Mouse (Mus musculus) thymus, adult 2 months (tissue): ENCODE measurements around the gene Sec61a1. TPM values are rescaled to one million over a fixed set of nuclear protein-coding genes. Genes with fewer than 3 reads are reported as not detected.
A peak's percentile ranks its signal among the peaks of the same experiment; 100 is the strongest.

Source experiments
- DNase-seq: peaks from one replicate; pipeline ENCODE4 v3.0.0; 2021
- H3K27ac ChIP-seq: fragments of 200-500 bp; 2 replicates; pipeline ENCODE4 v1.5.1; 2012; ENCODE audit warnings: low read length, control low read depth; ENCODE audit not compliant: control insufficient read depth, insufficient read depth
- H3K27me3 ChIP-seq: fragments of 200-500 bp; 2 replicates; pipeline ENCODE4 v1.6.1; 2012; ENCODE audit warnings: mild to moderate bottlenecking, low read length, moderate library complexity, mixed read lengths; ENCODE audit not compliant: control insufficient read depth, insufficient read depth
- H3K36me3 ChIP-seq: fragments of 200-500 bp; 2 replicates; pipeline ENCODE4 v1.6.1; 2012; ENCODE audit warnings: mild to moderate bottlenecking, low read length, moderate library complexity; ENCODE audit not compliant: control insufficient read depth, insufficient read depth
- H3K4me1 ChIP-seq: fragments of 200-500 bp; replicated peaks from 2 replicates; pipeline ENCODE4 v1.6.1; 2012; ENCODE audit warnings: low read length; ENCODE audit not compliant: control insufficient read depth, insufficient read depth
- H3K4me3 ChIP-seq: fragments of 200-500 bp; 2 replicates; pipeline ENCODE4 v1.5.1; 2012; ENCODE audit warnings: mild to moderate bottlenecking, low read length, control low read depth, moderate library complexity; ENCODE audit not compliant: control insufficient read depth, insufficient read depth
- CTCF ChIP-seq: fragments of 200-500 bp; IDR thresholded peaks from 2 replicates; pipeline ENCODE4 v1.5.1; 2012; ENCODE audit warnings: mild to moderate bottlenecking, control low read depth, low read length, moderate library complexity, borderline replicate concordance; ENCODE audit not compliant: control insufficient read depth, poor library complexity, insufficient read depth; ENCODE audit errors: extremely low read depth
- POLR2A ChIP-seq: fragments of 200-500 bp; IDR thresholded peaks from 2 replicates; pipeline ENCODE4 v1.6.1; 2012; ENCODE audit warnings: mild to moderate bottlenecking, low read length, control low read depth, moderate library complexity; ENCODE audit not compliant: control insufficient read depth, poor library complexity, insufficient read depth; ENCODE audit errors: extremely low read depth
- WGBS: fragments of 180-500 bp; shearing (Covaris S2); methylation state at CpG from one replicate; pipeline ENCODE4 v1.1.7; 2018; 5-methylcytosine and 5-hydroxymethylcytosine counted together
- polyA plus RNA-seq: library from polyadenylated mRNA; depleted of rRNA; stranded (reverse); fragments of >200 nt; gene quantifications from 2 replicates; pipeline ENCODE4 v1.2.3, GENCODE M21; 2012

Gene Sec61a1
- polyA plus RNA-seq, 1 experiment: 287 TPM

- TF ChIP-seq POLR2A: no peak
- no peak for TF ChIP-seq CTCF
- DNase-seq: no peak
- Histone ChIP-seq H3K27ac (no peak overlapping the region), H3K4me1 (no peaks in the 10 kb centered on the region), H3K36me3 (peaks cover 47% of the 10 kb centered on the region), H3K4me3 (no peak overlapping the region), H3K27me3 (no peaks in the 10 kb centered on the region)
- 81% methylated on average over 6 of the region's 6 CpGs for WGBS
Measured at GRCm38 (mm10) chr6:88485378-88485777, 33.3 kb downstream of the Sec61a1 start.

GRCm38 (mm10) chr6:88483913-88484312 lies 34.8 kb downstream of the Sec61a1 start:
- H3K27ac ChIP-seq: no peak overlapping the region
- H3K36me3 ChIP-seq: peaks cover 57% of the 10 kb centered on the region

GRCm38 (mm10) chr6:88483111-88483510 lies 35.6 kb downstream of the Sec61a1 start:
- WGBS: 75% methylated on average over 7 of the region's 7 CpGs
- TF ChIP-seq CTCF (no peak), POLR2A (no peak)
- peaks cover 61% of the 10 kb centered on the region for H3K36me3 ChIP-seq

More at GRCm38 (mm10) chr6:88483913-88484312, 34.8 kb downstream of the Sec61a1 start:
- TF ChIP-seq POLR2A: no peak
- no peak for TF ChIP-seq CTCF
- no peak for DNase-seq
- H3K4me3 ChIP-seq: no peak overlapping the region
- no peaks in the 10 kb centered on the region for H3K27me3 ChIP-seq
- H3K4me1 ChIP-seq: no peaks in the 10 kb centered on the region

GRCm38 (mm10) chr6:88480421-88480820 lies 38.3 kb downstream of the Sec61a1 start:
- peaks cover 67% of the 10 kb centered on the region for H3K36me3 ChIP-seq
- DNase-seq: no peak
- no peak overlapping the region for H3K27ac ChIP-seq
- 93% methylated on average over 6 of the region's 6 CpGs for WGBS
- H3K27me3 ChIP-seq: no peaks in the 10 kb centered on the region; the same call in 1 of the 2 replicates
- no peaks in the 10 kb centered on the region for H3K4me1 ChIP-seq
- TF ChIP-seq CTCF (no peak), POLR2A (no peak)
- H3K4me3 ChIP-seq: no peak overlapping the region

More at GRCm38 (mm10) chr6:88483111-88483510, 35.6 kb downstream of the Sec61a1 start:
- no peak for DNase-seq
- Histone ChIP-seq H3K27ac (no peak overlapping the region), H3K4me1 (no peaks in the 10 kb centered on the region), H3K27me3 (no peaks in the 10 kb centered on the region), H3K4me3 (no peak overlapping the region)

- 74% methylated on average over 6 of the region's 6 CpGs for WGBS
- Histone ChIP-seq H3K4me1 (0 out of 2 replicates have a peak, but pooled peaks cover 3% of the 10 kb centered on the region), H3K27ac (no peak overlapping the region), H3K4me3 (no peak overlapping the region), H3K27me3 (no peaks in the 10 kb centered on the region), H3K36me3 (peaks cover 21% of the 10 kb centered on the region; the same call in 1 of the 2 replicates)
- TF ChIP-seq POLR2A (no peak), CTCF (no peak)
- DNase-seq: no peak
Measured at GRCm38 (mm10) chr6:88469878-88470277, 48.8 kb downstream of the Sec61a1 start.

GRCm38 (mm10) chr6:88465181-88465920 lies 53.4 kb downstream of the Sec61a1 start, which contains the start of gene Ruvbl1:
Gene Ruvbl1, plus strand, starts transcription at chr6:88465409.
- Histone ChIP-seq H3K4me3 (peak within 1 kb of the TSS; percentile 79), H3K27me3 (no peaks in the 10 kb centered on the region), H3K36me3 (peaks cover 15% of the 10 kb centered on the region; the same call in 1 of the 2 replicates), H3K27ac (no peak within 1 kb of the TSS), H3K4me1 (0 out of 2 replicates have a peak, but pooled peaks cover 3% of the 10 kb centered on the region)
- under 1% methylated on average over 42 of the region's 42 CpGs for whole genome bisulfite sequencing
- DNase-seq: peak; percentile 91
- peak; percentile 36; the same call in 1 of the 2 replicates for TF ChIP-seq POLR2A
- TF ChIP-seq CTCF: 0 out of 2 replicates have a peak, but pooled peaks have one; percentile 21
